Mouse (Mus musculus) gastrocnemius, adult 18-20 months (tissue): Measurements from ENCODE around the gene Exoc6. TPM values are rescaled to one million over a fixed set of nuclear protein-coding genes. Genes with fewer than 3 reads are reported as not detected.
"Not testable (repeated sequence)": the region's sequence is repeated elsewhere in the genome, so short reads cannot be mapped to it uniquely, and the experiment has no call there.

Source experiments
- DNase-seq: peaks from one replicate; pipeline ENCODE4 v3.0.0; 2021; ENCODE audit warnings: low spot score
- total RNA-seq, 2 experiments: library from RNA; stranded (reverse); gene quantifications; 2 replicates each; pipeline ENCODE4 v1.2.3; 2021

Gene Exoc6
- total RNA-seq, 2 experiments from 2014 or later: 55.6 to 59.9 TPM

DNA sequence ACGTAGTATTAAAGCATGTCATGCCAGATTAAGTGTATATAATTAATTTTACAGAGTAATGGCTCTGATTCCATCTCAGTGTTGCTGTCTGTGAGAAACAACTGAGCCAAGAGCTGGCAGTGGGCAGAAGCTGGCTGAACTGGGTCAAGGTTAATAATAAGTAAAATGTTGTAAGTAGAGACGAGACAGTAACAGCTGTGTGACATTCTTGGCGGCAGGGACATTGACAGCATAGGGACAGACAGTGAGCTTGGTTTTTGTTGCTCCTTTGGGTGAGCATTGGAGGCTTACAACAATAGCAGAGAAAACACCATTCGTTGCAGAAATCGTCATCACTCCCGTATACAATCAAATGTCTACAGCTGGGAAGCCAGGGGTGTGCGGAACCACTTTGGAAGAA is 13.8 kb upstream of the Exoc6 start:
- peak; percentile 41 for DNase-seq

DNA sequence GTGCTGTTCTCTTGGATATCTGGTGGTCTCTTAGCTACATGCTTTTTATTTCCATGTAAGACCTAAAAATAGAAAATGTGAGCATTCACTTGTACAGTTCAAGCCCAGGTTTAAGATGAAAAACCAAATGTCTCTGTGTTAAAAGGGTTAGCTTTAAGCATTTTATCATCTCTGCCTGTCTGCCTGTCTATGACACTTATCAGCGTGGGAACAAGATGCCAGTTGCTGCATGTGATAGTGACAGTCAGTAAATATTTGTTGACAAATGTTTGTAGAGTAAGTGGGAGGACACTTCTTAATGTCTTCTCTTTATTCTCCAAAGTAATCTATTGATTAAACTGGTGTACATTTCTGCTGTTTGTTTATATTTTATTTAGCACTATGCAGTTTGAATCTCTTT is 12.5 kb upstream of the Exoc6 start:
- DNase-seq: no peak

DNA sequence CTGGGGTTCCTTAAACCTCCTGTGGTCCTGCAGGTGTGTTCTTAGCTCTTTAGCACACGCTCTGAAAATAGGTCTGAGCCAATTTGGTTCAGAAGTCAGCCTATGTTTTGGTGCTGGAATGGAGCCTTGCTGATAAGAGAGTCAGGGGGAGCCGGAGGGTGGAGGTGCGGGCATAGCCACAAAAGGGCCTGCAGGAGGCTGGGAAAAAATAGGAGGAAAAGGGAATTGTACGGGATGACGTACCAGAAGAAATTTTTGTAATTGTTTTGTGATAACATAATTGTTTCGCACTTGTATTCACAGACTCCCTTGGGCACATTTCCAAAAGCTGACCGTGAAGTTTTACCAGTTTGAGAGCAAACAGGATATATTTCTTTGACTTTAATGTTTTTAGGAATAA is 10.0 kb upstream of the Exoc6 start:
- DNase-seq: peak; percentile 19

- peak; percentile 28 for DNase-seq
Measured at GRCm38 (mm10) chr19:37543537-37544326, 6.5 kb upstream of the Exoc6 start.

GRCm38 (mm10) chr19:37544476-37544875 is 5.7 kb upstream of the Exoc6 start:
- no peak for DNase-seq

- DNase-seq: no peak
Measured at GRCm38 (mm10) chr19:37545231-37545630, 5.0 kb upstream of the Exoc6 start.

DNA sequence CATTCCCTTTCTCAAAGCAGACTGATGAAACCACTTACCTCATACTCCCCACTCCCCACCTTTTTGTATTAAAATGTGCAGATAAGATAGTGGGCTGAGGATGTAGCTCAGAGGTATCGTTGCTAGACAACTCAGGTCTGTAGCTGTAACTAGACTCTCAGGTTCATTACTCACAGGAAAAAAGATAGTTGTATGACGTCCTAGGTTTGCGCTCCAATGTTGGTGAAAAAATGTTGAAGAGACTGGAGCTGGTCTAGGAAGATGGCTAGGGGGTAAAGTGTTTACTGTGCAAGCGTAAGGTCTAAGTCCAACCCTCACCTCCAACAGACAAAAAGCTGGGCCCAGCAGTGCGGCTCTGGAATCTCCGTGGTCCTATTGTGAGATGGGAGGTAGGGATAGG is 4.5 kb upstream of the Exoc6 start:
- no peak for DNase-seq

DNA sequence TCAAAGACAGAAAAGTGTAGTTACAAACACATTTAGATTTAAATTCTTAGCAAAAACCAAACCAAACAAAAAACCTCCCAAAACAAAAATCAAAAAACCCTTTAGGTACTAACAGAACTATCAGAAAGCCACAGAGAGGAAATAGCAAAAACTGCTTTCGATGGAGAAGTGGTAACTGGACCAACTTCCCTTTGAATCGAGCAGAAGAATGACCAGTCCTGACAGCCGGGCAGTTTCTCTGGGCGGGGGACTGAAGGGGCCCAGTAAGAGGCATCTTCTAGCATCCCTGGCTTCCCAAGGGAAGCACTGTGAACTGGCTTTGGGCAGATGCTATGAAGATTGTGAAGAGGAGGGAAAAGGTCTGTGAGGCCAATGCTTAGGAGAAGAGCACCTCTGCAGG is 3.4 kb upstream of the Exoc6 start:
- DNase-seq: no peak

GRCm38 (mm10) chr19:37551040-37551566 is 885 bp downstream of the Exoc6 start:
- no peak for DNase-seq

- DNase-seq: no peak
Measured at GRCm38 (mm10) chr19:37553376-37554265, 3.4 kb downstream of the Exoc6 start.

DNA sequence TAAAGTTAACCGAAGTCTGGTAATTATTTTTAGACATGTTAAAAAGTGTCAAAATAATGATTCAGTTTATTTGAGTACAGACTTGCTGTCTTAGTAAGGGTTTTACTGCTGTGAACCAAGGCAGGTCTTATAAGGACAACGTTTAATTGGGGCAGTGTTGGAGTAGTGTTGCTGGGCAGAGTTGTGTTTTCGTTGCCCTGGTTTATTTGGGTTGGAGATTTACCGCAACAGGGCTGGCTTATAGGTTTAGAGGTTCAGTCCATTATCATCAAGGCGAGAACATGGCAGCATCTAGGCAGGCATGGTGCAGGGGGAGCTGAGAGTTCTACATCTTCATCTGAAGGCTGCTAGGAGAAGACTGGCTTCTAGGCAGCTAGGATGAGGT is 4.0 kb downstream of the Exoc6 start:
- not testable (repeated sequence) for DNase-seq

GRCm38 (mm10) chr19:37555863-37556566 is 5.8 kb downstream of the Exoc6 start:
- no peak for DNase-seq

- no peak for DNase-seq
Measured at GRCm38 (mm10) chr19:37557898-37558297, 7.7 kb downstream of the Exoc6 start.

DNA sequence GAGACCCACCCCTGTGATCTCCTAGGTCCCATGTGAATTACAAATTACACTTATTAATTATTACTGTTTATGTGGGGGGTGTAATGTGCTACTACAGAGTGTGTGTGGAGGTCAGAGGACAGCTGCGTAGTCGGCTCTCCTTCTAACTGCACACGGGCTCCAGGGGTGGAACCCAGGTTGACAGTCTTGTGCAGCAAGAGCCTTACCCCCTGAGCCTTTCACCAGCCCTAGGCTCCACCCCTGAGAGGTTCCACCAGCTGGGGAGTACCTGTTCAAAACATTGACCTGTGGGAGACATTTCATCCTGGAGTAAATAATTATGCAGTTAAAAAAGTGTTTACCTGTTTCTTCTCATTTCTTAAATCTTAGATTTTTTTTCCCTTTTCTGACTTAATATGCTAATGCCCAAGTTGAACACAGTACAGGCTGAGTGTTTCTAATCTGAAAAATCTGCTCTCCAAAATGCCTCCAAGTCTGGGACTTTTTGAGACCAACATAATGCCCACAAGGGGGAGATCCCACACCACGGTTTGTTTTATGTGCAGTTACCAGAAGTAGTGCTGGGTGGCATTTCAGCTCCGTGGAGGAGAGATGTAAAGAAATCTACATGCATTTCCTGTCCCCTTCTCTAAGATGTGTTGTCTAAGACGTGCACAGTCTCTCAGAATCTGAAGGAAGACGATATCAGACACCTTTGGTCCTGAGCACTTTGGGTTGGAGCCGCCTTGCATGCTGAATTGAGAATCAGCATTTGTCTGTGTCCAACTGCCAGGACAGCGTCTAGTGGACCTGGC is 9.3 kb downstream of the Exoc6 start:
- DNase-seq: no peak

- DNase-seq: no peak
Measured at GRCm38 (mm10) chr19:37560080-37560427, 9.8 kb downstream of the Exoc6 start.

DNA sequence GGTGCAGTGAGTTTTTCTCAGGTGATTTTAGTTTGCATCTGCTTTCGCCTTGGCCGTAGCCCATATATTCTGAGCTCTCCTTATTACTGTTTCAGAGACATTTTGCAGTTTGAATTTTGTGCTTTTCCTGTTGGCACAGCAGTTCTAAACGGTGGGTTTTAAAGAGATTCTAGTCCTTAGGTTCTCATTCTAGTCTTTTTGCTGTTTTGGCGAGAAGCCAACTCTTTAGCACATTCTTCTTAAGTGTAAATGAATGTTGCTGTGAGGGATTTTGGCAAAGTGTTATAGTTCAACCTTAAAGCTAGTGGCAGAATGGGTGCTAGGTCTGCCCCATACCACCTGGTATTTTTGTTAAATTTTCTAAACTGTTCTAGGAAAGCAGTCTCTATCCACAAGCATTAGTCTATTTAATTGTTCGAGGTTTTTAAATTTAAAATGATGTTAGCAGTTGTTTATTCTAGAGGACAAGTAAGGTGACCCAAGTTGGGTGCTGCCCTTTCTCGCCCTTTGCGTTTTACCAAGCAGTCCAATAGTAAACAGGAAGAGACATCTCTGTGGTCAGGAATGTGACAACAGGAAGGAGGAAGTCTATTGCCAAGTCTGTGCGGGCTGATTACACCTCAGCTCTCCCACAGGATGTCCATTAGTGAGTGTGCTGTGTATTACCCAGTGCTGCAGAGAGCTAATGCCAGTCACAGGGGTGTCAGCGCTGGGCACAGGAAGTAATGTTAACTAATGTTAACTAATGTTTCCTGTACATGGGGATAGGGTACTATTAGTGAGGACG is 11.1 kb downstream of the Exoc6 start:
- DNase-seq: no peak

DNA sequence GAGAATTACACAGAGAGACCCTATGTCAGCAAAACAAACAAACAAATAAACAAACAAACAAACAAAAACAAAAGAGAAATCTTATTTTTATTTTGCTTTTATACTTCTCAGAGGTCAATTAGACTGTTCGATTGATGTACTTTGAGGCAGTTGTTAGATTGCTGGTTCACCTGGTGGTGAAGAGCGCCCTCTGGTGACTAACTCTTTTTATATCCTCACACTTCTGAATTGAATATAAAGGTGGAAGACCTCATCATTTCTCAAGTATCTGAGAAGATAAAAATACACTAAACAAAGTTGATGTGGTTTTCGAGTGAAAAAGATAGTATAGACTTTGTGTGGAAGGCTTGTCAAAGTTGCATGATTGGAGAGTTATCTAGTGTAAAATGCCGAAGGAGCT is 13.5 kb downstream of the Exoc6 start:
- peak; percentile 57 for DNase-seq

DNA sequence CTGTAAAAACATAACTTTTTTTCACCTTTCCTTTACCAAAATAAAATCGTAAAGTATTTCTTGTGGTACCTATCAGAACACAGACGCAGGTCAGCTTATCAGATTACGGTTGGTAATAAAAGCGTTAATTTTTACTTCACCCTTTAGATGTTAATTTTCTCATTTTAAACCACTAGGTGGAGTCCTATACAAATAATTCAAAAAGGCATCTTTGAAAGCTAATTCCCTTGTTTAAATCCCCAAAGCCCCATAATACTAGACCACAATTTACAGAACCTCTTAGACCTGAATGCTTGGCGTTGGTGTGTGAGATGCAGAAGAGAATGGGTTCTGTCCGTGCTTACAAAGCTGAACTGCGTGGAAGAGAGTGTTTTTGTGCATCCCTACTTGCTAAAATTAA is 15.6 kb downstream of the Exoc6 start:
- no peak for DNase-seq

- DNase-seq: no peak
Measured at GRCm38 (mm10) chr19:37569186-37569754, 19.1 kb downstream of the Exoc6 start.
